Mouse (Mus musculus): ENCODE measurements around the gene Cmc2. TPM values are rescaled to one million over a fixed set of nuclear protein-coding genes. Genes with fewer than 3 reads are reported as not detected.

The Cmc2 gene
- total and polyA plus RNA-seq, 3 experiments: 11.1 to 123 (median 39.7) TPM

GRCm38 (mm10) chr8:116943161-116943554 lies 21.9 kb upstream of the Cmc2 start, which contains the start of gene Atmin:
Gene Atmin, plus strand, starts transcription at chr8:116943393.
- Histone ChIP-seq H3K9me3 (replicated peaks) (no peaks in the 10 kb centered on the region), H3K36me3 (replicated peaks) (peaks cover 71% of the 10 kb centered on the region), H3K4me3 (ENCODE audit: low read depth, low read length) (peak within 1 kb of the TSS; percentile 100), H3K27me3 (ENCODE audit: insufficient read depth, low read length) (no peaks in the 10 kb centered on the region), H3K4me1 (ENCODE audit: insufficient read depth, low read depth, low read length) (peaks cover 49% of the 10 kb centered on the region)
- ATAC-seq (ENCODE audit: extremely low read depth, insufficient number of reproducible peaks, low FRiP score, poor library complexity, severe bottlenecking) (peak; percentile 18), DNase-seq (ENCODE audit: low spot score) (peak; percentile 89)
- no peak for TF ChIP-seq GATA2 (IDR thresholded peaks at IDR 0.05; ENCODE audit: borderline replicate concordance, low read depth, low read length)
- TF ChIP-seq TAL1 (conservative IDR thresholded peaks at IDR 0.05; ENCODE audit: low read depth, low read length): no peak
- TF ChIP-seq CTCF (IDR thresholded peaks at IDR 0.05; ENCODE audit: low read depth, low read length): peak; percentile 36; the same call in 1 of the 2 replicates
- TF ChIP-seq POLR2AphosphoS5 (IDR thresholded peaks at IDR 0.05; ENCODE audit: insufficient replicate concordance, low read depth, low read length): no peak

DNA sequence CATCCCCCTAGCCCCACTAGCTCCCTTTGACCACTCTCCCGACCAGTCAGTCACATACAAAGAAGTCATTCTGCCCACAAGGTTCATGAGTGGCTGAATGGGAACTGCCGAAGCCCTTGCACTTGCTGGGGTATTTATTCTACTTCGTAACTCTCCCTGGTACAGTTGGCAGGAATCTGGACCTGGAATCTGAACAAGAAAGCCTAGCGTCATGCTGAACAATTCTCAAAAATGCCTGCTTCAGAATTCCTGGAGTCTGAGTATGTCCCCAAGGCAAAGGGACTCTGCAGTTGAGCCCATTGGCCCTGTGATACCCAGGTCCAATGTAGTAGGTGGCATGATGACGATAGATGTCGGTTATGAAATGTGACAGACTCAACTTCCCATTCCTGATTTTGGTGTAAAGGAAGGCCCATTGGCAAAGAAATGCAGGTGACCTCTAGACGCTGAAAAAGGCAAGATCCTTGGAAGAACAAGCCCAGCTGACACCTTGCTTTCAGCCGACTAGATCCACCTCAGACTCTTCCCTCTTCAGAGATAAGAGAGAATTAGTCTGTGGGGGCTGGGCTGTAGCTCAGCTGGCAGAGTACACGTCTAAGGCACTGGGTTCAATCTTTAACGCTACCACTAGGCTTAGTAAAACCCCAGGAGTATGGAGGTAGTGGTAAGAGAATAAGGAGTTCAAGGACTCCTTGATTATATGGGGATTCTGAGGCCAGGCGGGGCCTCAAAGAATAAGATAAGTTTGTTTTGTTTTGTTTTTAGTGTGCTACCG lies 21.2 kb upstream of the Cmc2 start:
- no peaks in the 10 kb centered on the region for H3K27me3 ChIP-seq (ENCODE audit: insufficient read depth, low read length)
- peaks cover 43% of the 10 kb centered on the region for H3K4me1 ChIP-seq (ENCODE audit: insufficient read depth, low read depth, low read length)
- H3K36me3 ChIP-seq (replicated peaks): peaks cover 73% of the 10 kb centered on the region
- H3K9me3 ChIP-seq (replicated peaks): no peaks in the 10 kb centered on the region
- no peak for DNase-seq (ENCODE audit: low spot score)
- no peak for ATAC-seq (ENCODE audit: extremely low read depth, insufficient number of reproducible peaks, low FRiP score, poor library complexity, severe bottlenecking)
- TF ChIP-seq GATA2 (IDR thresholded peaks at IDR 0.05; ENCODE audit: borderline replicate concordance, low read depth, low read length): no peak
- no peak for TF ChIP-seq CTCF (IDR thresholded peaks at IDR 0.05; ENCODE audit: low read depth, low read length)
- H3K4me3 ChIP-seq (ENCODE audit: low read depth, low read length): no peak overlapping the region

DNA sequence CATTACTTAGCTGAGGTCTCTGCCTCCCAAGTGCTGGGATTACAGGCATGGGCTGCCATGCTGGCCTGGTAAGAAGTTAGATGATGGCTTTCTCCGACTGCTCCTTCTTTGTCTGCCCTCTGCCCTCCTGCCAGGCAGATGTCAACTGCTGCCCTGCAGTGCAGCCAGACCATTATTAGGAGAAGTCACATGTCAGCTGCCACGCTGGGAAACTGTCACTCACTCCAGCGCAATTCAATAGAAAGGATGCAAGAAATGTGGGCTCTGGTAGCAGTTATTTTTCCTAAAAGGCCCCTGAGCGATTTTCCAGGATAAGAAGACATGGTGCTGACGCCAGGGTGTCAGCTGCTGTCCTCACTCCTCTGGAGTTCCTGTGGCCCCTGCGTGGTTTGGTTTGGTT lies 14.3 kb upstream of the Cmc2 start:
- no peak for ATAC-seq (ENCODE audit: extremely low read depth, insufficient number of reproducible peaks, low FRiP score, poor library complexity, severe bottlenecking)
- Histone ChIP-seq H3K9me3 (replicated peaks) (no peaks in the 10 kb centered on the region), H3K27me3 (ENCODE audit: insufficient read depth, low read length) (no peaks in the 10 kb centered on the region), H3K36me3 (replicated peaks) (peaks cover 99% of the 10 kb centered on the region), H3K4me1 (ENCODE audit: insufficient read depth, low read depth, low read length) (no peaks in the 10 kb centered on the region), H3K4me3 (ENCODE audit: low read depth, low read length) (no peak overlapping the region)
- TF ChIP-seq GATA1 (IDR thresholded peaks at IDR 0.05; ENCODE audit: borderline replicate concordance, low read length): no peak
- no peak for TF ChIP-seq TAL1 (conservative IDR thresholded peaks at IDR 0.05; ENCODE audit: low read depth, low read length)
- no peak for DNase-seq (ENCODE audit: low spot score)

- H3K9me3 ChIP-seq (replicated peaks): no peaks in the 10 kb centered on the region
- H3K27me3 ChIP-seq (ENCODE audit: insufficient read depth, low read length): no peaks in the 10 kb centered on the region
- no peak for ATAC-seq (ENCODE audit: extremely low read depth, insufficient number of reproducible peaks, low FRiP score, poor library complexity, severe bottlenecking)
- H3K4me1 ChIP-seq (ENCODE audit: insufficient read depth, low read depth, low read length): no peaks in the 10 kb centered on the region
- no peak for DNase-seq (ENCODE audit: low spot score)
- peaks cover 98% of the 10 kb centered on the region for H3K36me3 ChIP-seq (replicated peaks)
- H3K4me3 ChIP-seq (ENCODE audit: low read depth, low read length): no peak overlapping the region
- TF ChIP-seq GATA1 (IDR thresholded peaks at IDR 0.05; ENCODE audit: borderline replicate concordance, low read length) (no peak), CTCF (IDR thresholded peaks at IDR 0.05; ENCODE audit: low read depth, low read length) (no peak)
Observed at GRCm38 (mm10) chr8:116934976-116935375, 13.7 kb upstream of the Cmc2 start.

GRCm38 (mm10) chr8:116928588-116928987 lies 7.3 kb upstream of the Cmc2 start:
- Histone ChIP-seq H3K27me3 (ENCODE audit: insufficient read depth, low read length) (no peaks in the 10 kb centered on the region), H3K9me3 (replicated peaks) (no peaks in the 10 kb centered on the region), H3K4me3 (ENCODE audit: low read depth, low read length) (no peak overlapping the region), H3K4me1 (ENCODE audit: insufficient read depth, low read depth, low read length) (peaks cover 5% of the 10 kb centered on the region; the same call in 1 of the 2 replicates), H3K36me3 (replicated peaks) (peaks cover 99% of the 10 kb centered on the region)
- TF ChIP-seq POLR2AphosphoS5 (IDR thresholded peaks at IDR 0.05; ENCODE audit: insufficient replicate concordance, low read depth, low read length): no peak
- no peak for TF ChIP-seq GATA1 (IDR thresholded peaks at IDR 0.05; ENCODE audit: borderline replicate concordance, low read length)
- TF ChIP-seq TAL1 (conservative IDR thresholded peaks at IDR 0.05; ENCODE audit: low read depth, low read length): no peak
- no peak for TF ChIP-seq CTCF (IDR thresholded peaks at IDR 0.05; ENCODE audit: low read depth, low read length)
- TF ChIP-seq GATA2 (IDR thresholded peaks at IDR 0.05; ENCODE audit: borderline replicate concordance, low read depth, low read length): no peak
- ATAC-seq (ENCODE audit: extremely low read depth, insufficient number of reproducible peaks, low FRiP score, poor library complexity, severe bottlenecking): no peak
- DNase-seq (ENCODE audit: low spot score): no peak

DNA sequence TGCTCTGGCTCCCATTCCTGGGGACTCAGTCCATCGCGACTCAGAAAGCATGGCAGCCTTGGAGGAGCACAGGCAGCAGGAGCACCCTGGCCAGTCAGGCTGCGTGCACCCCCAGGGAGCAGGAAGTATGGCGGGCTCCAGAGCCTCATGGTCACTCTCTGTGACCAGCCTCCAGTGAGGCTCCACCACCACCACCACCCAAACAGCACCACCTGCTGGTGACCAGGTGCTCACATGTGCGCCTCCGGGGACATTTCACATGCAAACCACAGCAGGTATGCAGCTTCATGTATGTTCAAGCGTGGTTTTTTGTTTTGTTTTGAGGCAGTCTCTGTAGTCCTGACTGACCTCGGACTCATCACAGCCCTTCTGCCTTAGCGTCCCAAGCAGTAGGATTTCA lies 6.6 kb upstream of the Cmc2 start:
- TF ChIP-seq TAL1 (conservative IDR thresholded peaks at IDR 0.05; ENCODE audit: low read depth, low read length) (no peak), CTCF (IDR thresholded peaks at IDR 0.05; ENCODE audit: low read depth, low read length) (peak; percentile 56; the same call in 1 of the 2 replicates), GATA1 (IDR thresholded peaks at IDR 0.05; ENCODE audit: borderline replicate concordance, low read length) (no peak)
- no peaks in the 10 kb centered on the region for H3K9me3 ChIP-seq (replicated peaks)
- no peak for DNase-seq (ENCODE audit: low spot score)
- ATAC-seq (ENCODE audit: extremely low read depth, insufficient number of reproducible peaks, low FRiP score, poor library complexity, severe bottlenecking): peak; percentile 31; the same call in 1 of the 2 replicates
- no peaks in the 10 kb centered on the region for H3K27me3 ChIP-seq (ENCODE audit: insufficient read depth, low read length)
- H3K4me1 ChIP-seq (ENCODE audit: insufficient read depth, low read depth, low read length): peaks cover 10% of the 10 kb centered on the region
- peaks cover 98% of the 10 kb centered on the region for H3K36me3 ChIP-seq (replicated peaks)
- no peak overlapping the region for H3K4me3 ChIP-seq (ENCODE audit: low read depth, low read length)

- peak overlapping the region; percentile 2; the same call in 1 of the 2 replicates for H3K4me3 ChIP-seq (ENCODE audit: low read depth, low read length)
Observed at GRCm38 (mm10) chr8:116923526-116923925, 2.3 kb upstream of the Cmc2 start.

More at GRCm38 (mm10) chr8:116923526-116923925, 2.3 kb upstream of the Cmc2 start:
- TF ChIP-seq TAL1 (conservative IDR thresholded peaks at IDR 0.05; ENCODE audit: low read depth, low read length): no peak
- TF ChIP-seq CTCF (IDR thresholded peaks at IDR 0.05; ENCODE audit: low read depth, low read length): no peak
- no peak for TF ChIP-seq GATA1 (IDR thresholded peaks at IDR 0.05; ENCODE audit: borderline replicate concordance, low read length)
- TF ChIP-seq GATA2 (IDR thresholded peaks at IDR 0.05; ENCODE audit: borderline replicate concordance, low read depth, low read length): no peak
- TF ChIP-seq POLR2AphosphoS5 (IDR thresholded peaks at IDR 0.05; ENCODE audit: insufficient replicate concordance, low read depth, low read length): no peak
- ATAC-seq (ENCODE audit: extremely low read depth, insufficient number of reproducible peaks, low FRiP score, poor library complexity, severe bottlenecking) (no peak), DNase-seq (ENCODE audit: low spot score) (no peak)
- H3K9me3 ChIP-seq (replicated peaks): no peaks in the 10 kb centered on the region
- peaks cover 34% of the 10 kb centered on the region for H3K4me1 ChIP-seq (ENCODE audit: insufficient read depth, low read depth, low read length)
- peaks cover 69% of the 10 kb centered on the region for H3K36me3 ChIP-seq (replicated peaks)
- H3K27me3 ChIP-seq (ENCODE audit: insufficient read depth, low read length): no peaks in the 10 kb centered on the region
